Mouse (Mus musculus) thymus, postnatal 36 days (tissue): ENCODE results near the gene Jkamp.

Source experiments
- DNase-seq, 2 experiments: peaks; one replicate each; pipeline ENCODE4 v3.0.0; 2022; ENCODE audit warnings: mixed read lengths in 2 of 2

The Jkamp gene

DNA sequence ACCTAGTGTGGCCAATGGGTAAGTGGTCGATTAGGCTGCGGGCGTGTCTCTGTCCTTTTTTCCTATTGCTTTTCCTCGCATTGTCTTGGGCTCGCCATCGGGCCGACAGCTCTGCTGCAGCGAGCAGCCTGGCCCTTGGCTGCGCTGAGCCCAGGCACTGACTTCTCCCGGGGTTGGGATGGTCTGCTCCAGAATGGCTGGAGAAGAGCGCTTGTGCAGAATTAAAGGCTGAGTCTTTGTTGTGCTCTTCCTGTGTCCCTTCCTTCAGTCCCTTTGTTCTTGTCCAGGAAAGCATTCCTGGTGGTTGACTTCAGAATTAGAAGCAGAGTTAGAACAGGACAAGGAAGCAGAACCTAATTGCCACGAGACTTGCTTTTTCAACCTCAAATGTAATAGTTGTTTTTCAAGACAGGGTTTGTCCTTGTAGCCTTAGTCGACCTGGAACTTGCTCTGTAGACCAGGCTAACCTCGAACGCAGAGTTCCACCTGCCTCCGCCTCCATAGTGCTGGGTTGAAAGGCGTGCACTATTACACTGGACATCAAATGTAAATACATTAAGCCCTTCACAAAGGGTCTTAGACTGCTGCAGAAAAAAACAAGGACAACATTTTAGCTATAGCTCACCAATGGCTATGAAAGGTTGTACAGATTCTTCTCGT, 907 bp downstream of the Jkamp start:
- peak in 1 of 2 experiments; percentile 11 for DNase-seq

DNA sequence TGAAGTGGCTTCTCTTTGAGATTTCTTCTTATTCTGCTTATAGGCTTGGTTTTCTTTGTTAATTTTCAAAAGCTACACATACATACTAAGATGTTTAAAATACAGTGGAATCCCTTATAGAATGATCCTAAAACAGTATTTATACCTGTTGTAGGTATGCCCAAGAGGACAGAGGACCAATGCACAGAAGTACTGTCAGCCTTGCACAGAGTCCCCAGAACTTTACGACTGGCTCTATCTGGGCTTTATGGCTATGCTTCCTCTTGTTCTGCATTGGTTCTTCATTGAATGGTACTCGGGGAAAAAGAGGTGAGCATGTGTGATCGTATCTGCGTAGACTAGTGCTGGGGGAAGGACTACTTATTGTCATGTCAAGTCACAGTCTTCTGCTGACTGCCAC, 4.4 kb downstream of the Jkamp start:
- no peak for DNase-seq

DNA sequence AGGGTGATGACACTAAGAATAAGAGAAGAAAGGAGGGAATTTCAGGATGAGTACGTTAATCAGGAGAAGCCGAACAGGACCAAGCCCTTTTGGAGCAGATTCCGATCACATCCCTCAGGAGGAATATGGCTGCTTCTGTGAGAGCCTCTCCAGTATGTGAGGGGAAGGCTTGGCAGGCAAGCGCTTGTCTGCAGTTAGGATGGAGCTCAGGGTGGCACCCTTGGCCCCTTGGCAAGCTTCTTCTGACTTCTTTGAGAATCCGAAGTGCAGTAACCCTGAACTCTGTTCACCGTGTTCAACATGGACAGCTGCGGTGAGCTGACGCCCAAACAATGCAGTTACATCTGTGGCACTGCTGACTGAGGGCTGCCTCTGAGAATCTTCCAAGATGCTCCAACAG, 11.6 kb downstream of the Jkamp start:
- DNase-seq, result no peak

DNA sequence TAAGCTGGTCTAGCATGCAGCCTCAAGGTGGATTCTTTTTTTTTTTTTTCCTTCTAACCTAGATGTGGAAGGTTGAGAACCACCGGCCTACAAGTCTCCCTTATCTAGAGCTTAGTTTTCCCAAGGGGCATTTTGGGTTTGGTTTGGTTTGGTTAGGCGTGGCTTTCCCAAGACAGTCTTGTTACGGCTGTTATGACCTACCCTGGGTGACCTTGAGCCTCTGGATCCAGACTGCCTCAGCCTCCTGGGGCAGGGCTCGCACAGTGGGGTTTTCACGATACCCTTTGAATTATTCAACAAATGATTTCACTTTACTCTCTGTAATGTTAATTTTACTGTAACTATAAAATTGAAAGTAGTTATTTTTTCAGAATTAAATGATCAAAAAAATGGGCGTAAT, 17.4 kb downstream of the Jkamp start:
- DNase-seq, result no peak

DNA sequence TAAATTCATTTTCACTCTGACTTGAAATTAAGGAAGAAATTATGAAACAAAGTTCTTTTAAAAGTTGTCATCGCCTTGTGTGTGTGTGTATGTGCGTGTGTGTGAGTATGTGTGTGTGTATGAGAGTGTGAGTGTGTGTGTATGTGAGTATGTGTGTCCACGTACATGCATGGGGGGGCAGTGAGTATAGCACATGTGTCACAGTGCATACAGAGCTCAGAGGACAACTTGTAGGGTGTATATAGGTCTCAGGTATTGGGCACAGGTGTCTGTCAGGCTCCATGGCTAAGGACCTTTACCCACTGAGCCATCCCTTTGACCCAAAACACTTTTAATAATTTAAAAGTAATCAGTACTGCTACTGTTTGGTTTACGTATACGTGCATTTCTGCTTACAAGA, 18.6 kb downstream of the Jkamp start:
- no peak for DNase-seq

DNA sequence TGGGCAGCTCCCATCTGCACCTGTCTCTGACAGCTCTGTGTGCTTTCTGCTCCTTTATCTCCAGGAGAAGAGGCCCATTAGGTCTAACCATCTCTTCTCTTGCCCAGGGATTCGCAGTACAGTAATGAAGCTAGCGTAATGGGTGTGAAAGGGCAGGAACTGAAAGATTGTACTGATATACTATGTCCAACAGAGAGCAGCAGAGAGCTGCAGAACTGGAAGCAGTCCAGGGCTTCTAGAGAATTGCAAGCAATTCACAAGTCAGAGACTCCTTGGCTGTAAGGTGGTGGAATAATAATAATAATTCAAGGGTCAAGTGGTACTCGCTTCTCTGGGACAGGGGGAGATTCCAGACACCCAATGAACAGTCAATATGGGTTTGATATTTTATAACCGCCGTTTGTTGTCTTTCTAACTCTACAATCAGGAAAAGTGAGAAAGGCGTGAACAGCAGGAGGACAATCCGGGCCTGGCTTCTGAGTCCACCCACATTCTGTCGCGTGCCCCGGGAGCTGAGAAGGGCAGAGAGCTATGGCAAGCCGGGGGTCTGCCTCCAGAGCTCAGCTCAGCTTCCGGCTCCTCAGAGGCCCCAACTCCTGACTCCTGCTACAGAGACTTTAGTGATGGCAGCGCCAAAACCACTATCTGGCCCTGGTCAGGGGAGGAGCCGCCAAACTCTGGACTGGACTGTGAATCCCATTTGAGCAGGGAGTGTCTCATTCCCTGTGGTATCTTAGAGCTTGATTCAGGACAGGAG, 19.3 kb downstream of the Jkamp start:
- DNase-seq, result peak; percentile 8 to 9

DNA sequence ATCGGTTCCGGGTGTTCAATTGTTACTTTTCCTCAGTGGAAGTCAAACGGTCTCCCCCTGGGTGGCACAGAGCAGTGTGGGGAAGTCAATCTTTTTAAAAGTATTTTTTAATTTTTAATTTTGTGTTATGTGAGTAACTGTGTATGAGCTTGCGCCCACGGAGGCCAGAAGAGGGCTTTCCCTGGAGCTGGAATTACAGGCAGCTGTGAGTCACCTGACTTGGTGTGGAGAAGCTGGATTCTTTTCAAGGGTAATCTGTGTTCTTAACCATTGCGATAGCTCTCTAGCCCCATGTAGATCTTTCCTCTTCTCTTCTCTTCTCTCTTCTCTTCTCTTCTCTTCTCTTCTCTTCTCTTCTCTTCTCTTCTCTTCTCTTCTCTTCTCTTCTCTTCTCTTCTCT, 29.7 kb downstream of the Jkamp start:
- no peak for DNase-seq

DNA sequence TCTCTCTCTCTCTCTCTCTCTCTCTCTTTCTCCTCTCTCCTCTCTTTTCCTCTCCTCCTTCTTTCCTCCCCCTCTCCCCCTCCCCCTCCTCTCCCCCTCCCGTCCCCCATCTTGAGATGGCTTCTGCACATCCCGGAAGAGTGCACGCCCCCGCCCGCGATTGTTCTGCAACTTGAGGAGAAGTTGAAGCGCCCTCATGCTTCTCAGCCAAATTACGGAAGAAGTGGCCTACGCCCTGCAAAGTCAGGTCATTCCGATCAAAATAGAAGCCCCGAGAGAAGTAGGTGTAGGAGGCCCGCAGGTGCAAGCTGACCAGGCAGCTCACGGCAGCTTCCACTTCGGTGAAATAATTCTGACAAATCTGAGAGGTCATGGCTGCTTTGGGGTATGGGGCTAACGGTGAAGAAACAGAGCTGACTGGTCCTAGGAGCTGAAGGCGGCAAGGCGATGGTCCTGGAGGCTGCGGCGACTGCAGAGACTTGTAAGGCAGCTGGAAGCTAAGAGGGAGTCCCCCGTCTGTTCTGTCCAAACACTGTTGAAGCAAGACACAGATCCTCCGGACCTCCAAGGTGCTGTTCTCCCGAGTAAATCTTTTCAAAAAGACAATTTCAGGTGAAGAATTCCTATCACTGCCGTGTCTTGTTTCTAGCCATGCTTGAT, 30.4 kb downstream of the Jkamp start:
- no peak for DNase-seq

DNA sequence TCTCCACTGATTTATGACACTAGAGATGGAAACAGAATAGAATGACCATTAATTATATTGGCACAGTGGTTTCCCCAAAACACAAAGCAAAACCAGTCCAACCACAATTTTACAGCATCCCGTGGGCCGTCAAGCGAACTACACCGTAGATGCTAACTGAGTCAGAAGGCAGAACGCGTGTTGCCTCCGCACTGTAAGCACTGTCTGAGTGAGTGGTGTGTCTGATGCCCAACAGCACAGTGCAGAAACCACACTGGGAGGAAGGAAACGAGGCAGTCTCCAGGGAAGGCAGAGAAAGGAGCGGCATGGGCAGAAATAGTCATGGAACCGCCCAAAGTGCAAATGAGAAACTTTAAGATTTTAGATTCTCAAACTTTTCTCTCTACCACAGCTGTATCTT, 43.8 kb downstream of the Jkamp start:
- DNase-seq, result no peak

DNA sequence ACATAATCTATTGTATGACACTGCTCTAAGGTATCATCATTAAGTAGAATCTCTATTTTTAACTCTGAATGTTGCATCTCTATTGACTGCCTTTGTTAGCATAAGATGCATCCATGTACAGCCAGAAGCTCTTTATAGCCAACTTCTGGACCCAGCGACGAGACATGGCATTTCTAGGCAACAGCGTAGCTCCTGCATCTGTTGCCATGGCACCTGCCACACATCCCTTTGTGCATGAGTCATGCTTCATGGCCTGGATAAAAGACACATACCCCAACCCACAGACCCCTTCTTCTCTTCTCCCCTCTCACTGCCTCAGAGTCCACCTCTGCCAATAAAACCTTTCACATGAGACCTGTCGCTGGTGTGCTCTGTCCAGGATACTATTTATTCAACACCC, 65.4 kb downstream of the Jkamp start:
- DNase-seq, result no peak
